In genomic region chr3:152783792-152784191, GRCm38 (mm10) we compare ENCODE assay signal across 9 mouse cellular contexts.
A peak's percentile ranks its signal among the peaks of the same experiment; 100 is the strongest.
DNase-seq lines count a peak whose midpoint lies in the region; ATAC-seq lines count a peak whose summit lies in the region.
"Had no signal": no experiment of that assay in that cellular context is flagged by ENCODE, and none has a peak within 500 bp of the region (broad histone marks: within the 10 kb centered on the region; RNA-seq: fewer than 3 reads in every experiment).

No protein-coding gene starts in this region.

- H3K36me3 ChIP-seq in limb, embryonic 11.5 days (ENCODE audit: control insufficient read depth, insufficient read depth, low read length), result no peaks in the 10 kb centered on the region
- 0 out of 2 replicates have a peak, but pooled peaks cover 5% of the 10 kb centered on the region for H3K36me3 ChIP-seq in midbrain, embryonic 15.5 days (replicated peaks)
- H3K36me3 ChIP-seq: embryonic facial prominence, embryonic 15.5 days had no signal

- H3K9me3 ChIP-seq in limb, embryonic 11.5 days (ENCODE audit: control insufficient read depth, low read length), result no peaks in the 10 kb centered on the region
- H3K9me3 ChIP-seq in midbrain, embryonic 15.5 days, result no peaks in the 10 kb centered on the region
- H3K9me3 ChIP-seq: embryonic facial prominence, embryonic 15.5 days had no signal

- H3K4me1 ChIP-seq in limb, embryonic 11.5 days (ENCODE audit: control insufficient read depth, insufficient read depth, low read length), result no peaks in the 10 kb centered on the region
- H3K4me1 ChIP-seq in midbrain, embryonic 15.5 days, result peaks cover 6% of the 10 kb centered on the region

- no peak overlapping the region for H3K4me3 ChIP-seq in limb, embryonic 11.5 days (ENCODE audit: low read depth, low read length)
- no peak overlapping the region for H3K4me3 ChIP-seq in midbrain, embryonic 15.5 days
- H3K4me3 ChIP-seq: embryonic facial prominence, embryonic 15.5 days had no signal

- 15% methylated on average over 7 of the region's 7 CpGs for WGBS in limb, embryonic 11.5 days
- 18% methylated on average over 7 of the region's 7 CpGs for WGBS in midbrain, embryonic 15.5 days

- no peak overlapping the region for H3K27ac ChIP-seq in limb, embryonic 11.5 days (replicated peaks; ENCODE audit: low read depth, low read length)
- no peak overlapping the region for H3K27ac ChIP-seq in midbrain, embryonic 15.5 days
- H3K27ac ChIP-seq: embryonic facial prominence, embryonic 15.5 days had no signal

- H3K27me3 ChIP-seq in limb, embryonic 11.5 days (ENCODE audit: control insufficient read depth, insufficient read depth, low read length), result no peaks in the 10 kb centered on the region
- no peaks in the 10 kb centered on the region for H3K27me3 ChIP-seq in midbrain, embryonic 15.5 days (replicated peaks)
- H3K27me3 ChIP-seq: embryonic facial prominence, embryonic 15.5 days had no signal

- no peak overlapping the region for H3K4me2 ChIP-seq in limb, embryonic 11.5 days (ENCODE audit: low read depth, severe bottlenecking)
- no peak overlapping the region for H3K4me2 ChIP-seq in midbrain, embryonic 15.5 days
- H3K4me2 ChIP-seq: embryonic facial prominence, embryonic 15.5 days had no signal

- DNase-seq in ovary, postnatal 10 days (ENCODE audit: low spot score), result peak; percentile 31
- DNase-seq in ovary, adult 18-20 months (ENCODE audit: low spot score), result no peak
- DNase-seq in cerebellum, adult 11-12 months, result peak; percentile 31
- peak; percentile 86 for DNase-seq in induced T-regulatory cell, adult 2 months (ENCODE audit: low read depth)
- DNase-seq in limb, embryonic 11.5 days (ENCODE audit: low spot score), result peak; percentile 83
- DNase-seq in spleen, postnatal 36 days (ENCODE audit: low spot score in 2 of 2), result peak; percentile 39 to 47

- peak; percentile 90 for ATAC-seq in frontal cortex, adult (ENCODE audit: low TSS enrichment)
- peak; percentile 70; the same call in 1 of the 2 replicates for ATAC-seq in limb, embryonic 11.5 days (ENCODE audit: insufficient number of reproducible peaks, low FRiP score, low TSS enrichment, low read depth)
- peak; percentile 86 for ATAC-seq in midbrain, embryonic 15.5 days (replicated peaks)

- H3K9ac ChIP-seq in limb, embryonic 11.5 days (ENCODE audit: low read length), result no peak overlapping the region
- no peak overlapping the region for H3K9ac ChIP-seq in midbrain, embryonic 15.5 days
- H3K9ac ChIP-seq: embryonic facial prominence, embryonic 15.5 days had no signal
